In the genomic region with DNA sequence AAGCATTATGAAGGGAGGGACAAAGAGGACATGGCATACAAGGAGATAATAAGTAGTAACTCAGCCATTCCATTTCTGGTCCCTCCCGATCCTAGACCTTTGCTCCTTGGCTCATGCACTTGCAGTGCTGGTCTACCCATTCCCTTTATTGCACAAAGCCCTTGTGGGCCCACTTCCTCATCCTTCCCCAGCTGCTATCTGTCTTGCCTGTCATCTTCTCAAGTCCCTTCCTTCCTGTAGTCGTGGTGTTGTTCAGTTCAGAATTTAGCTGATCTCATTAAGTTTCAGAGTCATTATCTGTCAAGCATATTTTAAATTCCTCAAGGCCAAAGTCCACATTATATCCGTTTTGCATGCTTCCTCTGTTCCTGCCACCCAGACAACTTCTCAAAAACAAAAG, we compare ENCODE assay signal across 10 mouse cellular contexts. TPM values are rescaled to one million over a fixed set of nuclear protein-coding genes. Genes with fewer than 3 reads are reported as not detected.
DNase-seq lines count a peak whose midpoint lies in the region; ATAC-seq and TF ChIP-seq lines count a peak whose summit lies in the region.
"Had no signal": no experiment of that assay in that cellular context is flagged by ENCODE, and none has a peak within 500 bp of the region (broad histone marks: within the 10 kb centered on the region; RNA-seq: fewer than 3 reads in every experiment).

No protein-coding gene starts in this region.

- no peak overlapping the region for H3K9ac ChIP-seq in limb, embryonic 14.5 days (ENCODE audit: low read depth, low read length, severe bottlenecking)
- H3K9ac ChIP-seq in heart, embryonic 15.5 days: no peak overlapping the region
- no peak overlapping the region for H3K9ac ChIP-seq in neural tube, embryonic 15.5 days (replicated peaks)

- H3K4me2 ChIP-seq in limb, embryonic 14.5 days (replicated peaks; ENCODE audit: low read depth, low read length, severe bottlenecking): no peak overlapping the region
- H3K4me2 ChIP-seq in heart, embryonic 15.5 days: no peak overlapping the region
- no peak overlapping the region for H3K4me2 ChIP-seq in neural tube, embryonic 15.5 days

- no peak for TF ChIP-seq POLR2A in limb, embryonic 14.5 days (IDR thresholded peaks at IDR 0.05; ENCODE audit: borderline replicate concordance, extremely low read depth, insufficient read depth, insufficient read length)

- no peaks in the 10 kb centered on the region for H3K36me3 ChIP-seq in limb, embryonic 14.5 days (ENCODE audit: control insufficient read depth, insufficient read depth, low read length)
- H3K36me3 ChIP-seq in limb, embryonic 10.5 days: peaks cover 19% of the 10 kb centered on the region
- no peaks in the 10 kb centered on the region for H3K36me3 ChIP-seq in heart, embryonic 15.5 days
- H3K36me3 ChIP-seq in neural tube, embryonic 15.5 days: no peaks in the 10 kb centered on the region

- DNase-seq in limb, embryonic 14.5 days (ENCODE audit: low spot score): no peak
- no peak for DNase-seq in limb, embryonic 10.5 days (ENCODE audit: low spot score)
- DNase-seq in kidney, postnatal 14 days: peak; percentile 70
- no peak for DNase-seq in right cerebral cortex, adult 2 months (ENCODE audit: low spot score in 2 of 2)
- DNase-seq in frontal cortex, adult 2 months (ENCODE audit: extremely low spot score in 1 of 2, low spot score in 1 of 2): no peak
- DNase-seq: adrenal gland, adult 8-10 months; gastrocnemius, postnatal 36 days had no signal

- peaks cover 18% of the 10 kb centered on the region; the same call in 1 of the 2 replicates for H3K4me1 ChIP-seq in limb, embryonic 14.5 days (ENCODE audit: control insufficient read depth, insufficient read depth, low read length)
- H3K4me1 ChIP-seq in limb, embryonic 10.5 days: peaks cover 6% of the 10 kb centered on the region; the same call in 1 of the 2 replicates
- H3K4me1 ChIP-seq in heart, embryonic 15.5 days (replicated peaks): peaks cover 29% of the 10 kb centered on the region
- no peaks in the 10 kb centered on the region for H3K4me1 ChIP-seq in neural tube, embryonic 15.5 days

- H3K27ac ChIP-seq in limb, embryonic 14.5 days (replicated peaks; ENCODE audit: low read depth, low read length): peak overlapping the region; percentile 4; the same call in 1 of the 2 replicates
- no peak overlapping the region for H3K27ac ChIP-seq in limb, embryonic 10.5 days
- H3K27ac ChIP-seq in heart, embryonic 15.5 days: peak overlapping the region; percentile 48
- H3K27ac ChIP-seq in neural tube, embryonic 15.5 days (replicated peaks): no peak overlapping the region

- H3K27me3 ChIP-seq in limb, embryonic 14.5 days (ENCODE audit: control insufficient read depth, insufficient read depth, low read length): no peaks in the 10 kb centered on the region
- no peaks in the 10 kb centered on the region for H3K27me3 ChIP-seq in limb, embryonic 10.5 days (ENCODE audit: low read depth, poor library complexity, severe bottlenecking)
- H3K27me3 ChIP-seq in heart, embryonic 15.5 days: no peaks in the 10 kb centered on the region
- H3K27me3 ChIP-seq in neural tube, embryonic 15.5 days (replicated peaks): no peaks in the 10 kb centered on the region

- WGBS in limb, embryonic 14.5 days: 52% methylated on average over 3 of the region's 3 CpGs
- WGBS in limb, embryonic 10.5 days: 56% methylated on average over 3 of the region's 3 CpGs
- WGBS in heart, embryonic 15.5 days: 22% methylated on average over 3 of the region's 3 CpGs
- WGBS in neural tube, embryonic 15.5 days: 61% methylated on average over 3 of the region's 3 CpGs

- no peak for ATAC-seq in limb, embryonic 14.5 days (ENCODE audit: low FRiP score, low read depth)
- no peak; the same call in 1 of the 2 replicates for ATAC-seq in heart, embryonic 15.5 days (replicated peaks; ENCODE audit: insufficient number of reproducible peaks, insufficient read depth, low FRiP score, low read depth)
- peak; percentile 66; the same call in 1 of the 2 replicates for ATAC-seq in monocyte, adult 5-6 weeks (replicated peaks; ENCODE audit: insufficient number of reproducible peaks, low FRiP score, low TSS enrichment, poor library complexity, severe bottlenecking)
- ATAC-seq in neural tube, embryonic 15.5 days (ENCODE audit: low FRiP score): no peak

- no peak overlapping the region for H3K4me3 ChIP-seq in limb, embryonic 14.5 days (replicated peaks; ENCODE audit: low read length)
- H3K4me3 ChIP-seq in limb, embryonic 10.5 days: no peak overlapping the region
- no peak overlapping the region for H3K4me3 ChIP-seq in heart, embryonic 15.5 days
- no peak overlapping the region for H3K4me3 ChIP-seq in neural tube, embryonic 15.5 days (replicated peaks)

- H3K9me3 ChIP-seq in limb, embryonic 14.5 days (ENCODE audit: control insufficient read depth, low read length): 0 out of 2 replicates have a peak, but pooled peaks cover 6% of the 10 kb centered on the region
- no peaks in the 10 kb centered on the region for H3K9me3 ChIP-seq in limb, embryonic 10.5 days (replicated peaks)
- H3K9me3 ChIP-seq in heart, embryonic 15.5 days (replicated peaks): no peaks in the 10 kb centered on the region
- no peaks in the 10 kb centered on the region for H3K9me3 ChIP-seq in neural tube, embryonic 15.5 days (replicated peaks)

RNA-seq across cellular contexts. Expression of gene Dse, which starts 9.5 kb away (rescaled TPM):
- 30.8 and 38.8 TPM in 2 replicates for polyA plus RNA-seq in limb, embryonic 14.5 days (2012; rRNA removed)
- 49.8 and 50.6 TPM in 2 replicates for polyA plus RNA-seq in limb, embryonic 14.5 days (2014; fragmentation: Nextera tagmentation; extraction: Ambion mirVana)
- 26.7 and 35.2 TPM in 2 replicates for polyA plus RNA-seq in limb, embryonic 10.5 days (2016; fragmentation: Nextera tagmentation; extraction: Ambion mirVana)
- 12.4 and 16.1 TPM in 2 replicates for polyA plus RNA-seq in heart, embryonic 15.5 days (2015; fragmentation: Nextera tagmentation; extraction: Ambion mirVana)
- total RNA-seq in monocyte, adult 5-6 weeks (2017): 52.8 to 55.4 TPM (median 53.9 TPM) in 3 replicates
- 7.9 and 9.2 TPM in 2 replicates for polyA plus RNA-seq in neural tube, embryonic 15.5 days (2015; fragmentation: Nextera tagmentation; extraction: Ambion mirVana)
- polyA plus RNA-seq in frontal cortex, adult 2 months (2012; rRNA removed): 3.6 and 3.8 TPM in 2 replicates

Comparison
In these comparisons a context has a peak if more than half of its experiments do, and no peak if none do; other contexts are left out.
1. H3K27ac ChIP-seq: peak in limb, embryonic 14.5 days (single experiment) and heart, embryonic 15.5 days (single experiment); none in limb, embryonic 10.5 days (single experiment) and neural tube, embryonic 15.5 days (single experiment).